Mouse (Mus musculus) lung, adult 2 months (tissue): ENCODE data around the gene Chtop.

Source experiments
- CTCF ChIP-seq: fragments of 200-500 bp; IDR thresholded peaks from 2 replicates; pipeline ENCODE4 v1.5.1; 2011; ENCODE audit warnings: mild to moderate bottlenecking, low read length, control low read depth; ENCODE audit not compliant: insufficient read depth
- POLR2A ChIP-seq: fragments of 200-500 bp; IDR thresholded peaks from 2 replicates; pipeline ENCODE4 v1.6.1; 2011; ENCODE audit warnings: low read depth, mild to moderate bottlenecking, control low read depth, low read length, borderline replicate concordance; ENCODE audit errors: extremely low read depth

DNA sequence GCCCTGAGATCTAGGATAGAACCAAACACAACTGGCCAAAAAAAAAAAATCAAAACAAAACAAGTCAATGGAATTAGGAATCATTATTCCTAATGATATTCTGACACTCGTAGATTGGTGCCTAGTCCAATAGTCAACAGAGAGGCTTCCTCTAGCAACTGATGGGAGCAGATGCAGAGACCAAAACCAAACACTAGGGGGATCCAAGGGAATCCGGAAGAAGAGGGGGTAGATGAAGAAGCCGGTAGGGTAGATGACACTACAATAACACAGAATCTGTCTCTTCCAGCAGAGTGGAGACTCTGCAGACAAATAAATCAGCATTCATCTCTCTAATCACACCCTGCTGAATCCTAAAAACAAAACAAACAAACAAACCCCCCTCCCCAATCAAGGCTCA is 37.1 kb downstream of the Chtop start:
- TF ChIP-seq CTCF (no peak), POLR2A (no peak)
